In the genomic region with DNA sequence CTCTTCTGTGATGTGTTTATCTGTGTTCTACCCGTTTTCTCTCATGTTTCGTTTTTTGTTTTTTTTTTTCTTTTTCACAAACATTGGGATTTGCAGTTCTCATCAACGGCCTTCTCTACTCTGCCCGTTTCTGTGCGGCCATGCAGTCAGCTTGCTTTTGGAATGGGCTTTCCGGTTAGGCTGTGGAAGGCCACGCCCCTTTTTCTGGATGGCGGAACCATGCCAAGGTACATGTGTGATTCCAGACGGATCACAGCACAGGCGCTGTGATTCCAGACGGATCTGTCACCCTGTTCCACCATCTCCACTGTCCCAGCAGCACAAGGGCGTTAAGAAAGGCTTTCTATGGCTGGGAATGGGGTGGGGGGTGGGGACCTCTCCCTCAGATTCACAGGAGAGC, we compare ENCODE assay signal across 21 mouse cellular contexts.
DNase-seq lines count a peak whose midpoint lies in the region; TF ChIP-seq lines count a peak whose summit lies in the region.
"Had no signal": no experiment of that assay in that cellular context is flagged by ENCODE, and none has a peak within 500 bp of the region (broad histone marks: within the 10 kb centered on the region; RNA-seq: fewer than 3 reads in every experiment).

No protein-coding gene starts in this region.

- TF ChIP-seq POLR2A in testis, adult 2 months (IDR thresholded peaks at IDR 0.05; ENCODE audit: control insufficient read depth, low read depth, low read length) = peak; percentile 14; the same call in 1 of the 2 replicates

- no peaks in the 10 kb centered on the region for H3K36me3 ChIP-seq in testis, adult 2 months (ENCODE audit: control insufficient read depth, insufficient read depth, low read length)
- H3K36me3 ChIP-seq: embryonic facial prominence, embryonic 10.5 days; embryonic facial prominence, embryonic 12.5 days; forebrain, embryonic 12.5 days had no signal

- peak; percentile 57 for DNase-seq in lung, postnatal 10 days
- no peak for DNase-seq in lung, postnatal 36 days
- DNase-seq in testis, postnatal 10 days (ENCODE audit: low spot score) = no peak
- peak; percentile 40 for DNase-seq in R1 (ENCODE audit: low read depth, low spot score)
- DNase-seq in testis, postnatal 14 days (ENCODE audit: low spot score) = peak; percentile 36
- no peak for DNase-seq in heart, adult 8-10 months (ENCODE audit: low spot score)
- no peak for DNase-seq in gastrocnemius, postnatal 36 days
- DNase-seq: adrenal gland, adult 8-10 months; adrenal gland, postnatal 14 days; cerebellum, adult 11 months; cerebellum, adult 18-20 months; cerebellum, adult 8-10 months; cerebellum, adult 9-11 months; cerebellum, postnatal 14 days; cerebellum, postnatal 36 days; forebrain, postnatal 0 days had no signal

- H3K27me3 ChIP-seq in testis, adult 2 months (ENCODE audit: control insufficient read depth, insufficient read depth, low read length) = no peaks in the 10 kb centered on the region
- H3K27me3 ChIP-seq: embryonic facial prominence, embryonic 12.5 days; forebrain, embryonic 12.5 days; Patski had no signal

- H3K4me3 ChIP-seq in testis, adult 2 months (ENCODE audit: control insufficient read depth, low read depth, low read length) = peak overlapping the region; percentile 56
- H3K4me3 ChIP-seq: embryonic facial prominence, embryonic 10.5 days; embryonic facial prominence, embryonic 12.5 days; forebrain, embryonic 12.5 days had no signal

- intact Hi-C loops in gastrocnemius, postnatal 36 days (cut with DNase I) = no loop called here

- TF ChIP-seq CTCF in testis, adult 2 months (IDR thresholded peaks at IDR 0.05; ENCODE audit: control insufficient read depth, insufficient read depth, insufficient replicate concordance, low read depth, low read length) = no peak

- H3K27ac ChIP-seq in testis, adult 2 months (ENCODE audit: control insufficient read depth, insufficient read depth, low read depth, low read length) = peak overlapping the region; percentile 36; the same call in 1 of the 2 replicates
- H3K27ac ChIP-seq: embryonic facial prominence, embryonic 10.5 days; embryonic facial prominence, embryonic 12.5 days; forebrain, embryonic 12.5 days had no signal

- peaks cover 14% of the 10 kb centered on the region for H3K4me1 ChIP-seq in testis, adult 2 months (ENCODE audit: control insufficient read depth, insufficient read depth, low read length)
- H3K4me1 ChIP-seq: embryonic facial prominence, embryonic 12.5 days had no signal

Comparison
In these comparisons a context has a peak if more than half of its experiments do, and no peak if none do; other contexts are left out.
1. DNase-seq: peak in lung, postnatal 10 days (single experiment), R1 (single experiment) and testis, postnatal 14 days (single experiment); none in lung, postnatal 36 days (single experiment), testis, postnatal 10 days (single experiment), heart, adult 8-10 months (single experiment) and gastrocnemius, postnatal 36 days (0 of 2).